Mouse (Mus musculus) monocyte, adult 5-6 weeks (primary cell): ENCODE data around the gene Epor. TPM values are rescaled to one million over a fixed set of nuclear protein-coding genes. Genes with fewer than 3 reads are reported as not detected.

Experiments
- ATAC-seq: fragments of 153-309, 156-312 bp; replicated peaks from 2 replicates; pipeline ENCODE4 v1.8.0; 2017; ENCODE audit warnings: mild to moderate bottlenecking; ENCODE audit not compliant: low TSS enrichment, insufficient number of reproducible peaks, severe bottlenecking, poor library complexity, low FRiP score
- total RNA-seq: library from RNA; stranded (forward); fragments of 200-1000, 200-491, 200-594 nt; gene quantifications from 3 replicates; pipeline ENCODE4 v1.2.3, GENCODE M21; 2017

Gene Epor
- total RNA-seq, 1 experiment from 2014 or later: not detected

- no peak for ATAC-seq
Measured at GRCm38 (mm10) chr9:21976626-21977175, 13.4 kb upstream of the Epor start.

- ATAC-seq: no peak
Measured at GRCm38 (mm10) chr9:21969304-21969703, 6.0 kb upstream of the Epor start.

- ATAC-seq: no peak
Measured at GRCm38 (mm10) chr9:21968883-21969282, 5.6 kb upstream of the Epor start.

GRCm38 (mm10) chr9:21962416-21963059 lies 768 bp downstream of the Epor start:
- no peak for ATAC-seq

DNA sequence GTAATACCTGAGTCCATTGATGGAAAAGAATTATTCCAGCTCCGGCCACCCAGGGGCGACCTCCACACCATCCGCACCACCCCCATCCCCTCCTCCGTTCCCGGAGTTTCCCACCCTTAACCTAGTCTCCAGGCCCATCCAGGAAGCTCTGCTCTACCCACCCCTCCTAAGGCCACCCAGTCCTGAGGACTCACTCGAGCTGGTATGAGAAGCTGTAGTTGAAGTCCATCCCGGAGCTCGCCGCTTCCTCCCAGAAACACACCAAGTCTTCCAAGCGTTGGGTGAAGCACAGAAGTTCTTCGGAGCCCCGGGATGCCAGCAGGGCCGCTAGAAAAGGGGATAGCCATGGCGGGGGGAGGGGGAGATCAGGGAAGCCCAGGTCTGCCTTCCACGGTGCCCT lies 1.3 kb downstream of the Epor start:
- ATAC-seq: no peak

- ATAC-seq: no peak
Measured at GRCm38 (mm10) chr9:21961366-21961980, 1.8 kb downstream of the Epor start.

DNA sequence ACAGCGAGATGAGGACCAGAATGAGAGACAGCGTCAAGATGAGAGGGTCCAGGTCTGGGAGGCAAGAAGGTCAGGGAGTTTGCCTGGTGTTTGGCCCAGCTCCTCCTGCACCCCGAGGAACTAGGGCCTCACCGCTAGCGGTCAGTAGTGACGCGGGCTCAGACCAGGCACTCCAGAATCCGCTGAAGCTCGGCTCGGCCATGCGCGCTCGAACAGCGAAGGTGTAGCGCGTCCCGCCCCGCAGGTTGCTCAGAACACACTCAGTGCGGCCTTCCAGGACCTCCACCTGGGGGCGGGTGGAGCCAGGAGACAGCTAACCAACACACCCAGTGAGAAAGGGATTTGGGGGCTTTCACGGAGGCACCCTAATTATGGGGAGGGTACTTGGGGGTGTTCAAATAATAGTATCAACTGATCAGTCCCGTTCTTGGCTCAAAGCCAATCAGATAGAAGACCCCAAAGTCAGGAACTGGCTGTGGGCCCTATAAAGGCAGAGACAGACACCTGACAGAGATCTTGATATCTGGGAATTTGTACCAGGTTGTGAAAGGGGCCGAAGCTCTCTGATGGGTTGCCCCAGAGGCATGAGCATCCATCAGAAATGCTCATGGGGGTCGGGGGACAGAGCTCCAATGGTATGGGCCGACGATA lies 2.6 kb downstream of the Epor start:
- no peak for ATAC-seq

GRCm38 (mm10) chr9:21960135-21960534 lies 3.2 kb downstream of the Epor start:
- ATAC-seq: no peak

- no peak for ATAC-seq
Measured at GRCm38 (mm10) chr9:21959244-21959643, 4.1 kb downstream of the Epor start.

DNA sequence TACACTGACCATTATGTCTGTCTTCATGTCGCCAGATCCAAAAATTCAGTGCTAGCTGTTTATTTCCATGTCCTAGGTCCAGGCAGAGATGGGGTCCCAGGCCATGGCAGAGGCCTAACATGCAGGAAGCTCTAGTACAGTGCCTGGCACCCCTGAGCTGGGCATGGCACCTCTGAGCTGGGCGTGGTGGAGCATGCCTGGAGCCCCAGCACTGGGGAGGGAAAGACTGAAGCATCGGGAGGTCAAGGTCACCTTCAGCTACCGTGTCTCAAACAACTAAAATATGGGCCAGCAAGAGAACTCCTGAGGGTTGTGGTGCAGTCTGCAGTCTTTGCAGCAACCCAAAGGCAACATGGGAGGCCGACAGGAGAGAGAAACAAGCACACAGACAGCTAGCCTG lies 4.9 kb downstream of the Epor start:
- no peak for ATAC-seq

DNA sequence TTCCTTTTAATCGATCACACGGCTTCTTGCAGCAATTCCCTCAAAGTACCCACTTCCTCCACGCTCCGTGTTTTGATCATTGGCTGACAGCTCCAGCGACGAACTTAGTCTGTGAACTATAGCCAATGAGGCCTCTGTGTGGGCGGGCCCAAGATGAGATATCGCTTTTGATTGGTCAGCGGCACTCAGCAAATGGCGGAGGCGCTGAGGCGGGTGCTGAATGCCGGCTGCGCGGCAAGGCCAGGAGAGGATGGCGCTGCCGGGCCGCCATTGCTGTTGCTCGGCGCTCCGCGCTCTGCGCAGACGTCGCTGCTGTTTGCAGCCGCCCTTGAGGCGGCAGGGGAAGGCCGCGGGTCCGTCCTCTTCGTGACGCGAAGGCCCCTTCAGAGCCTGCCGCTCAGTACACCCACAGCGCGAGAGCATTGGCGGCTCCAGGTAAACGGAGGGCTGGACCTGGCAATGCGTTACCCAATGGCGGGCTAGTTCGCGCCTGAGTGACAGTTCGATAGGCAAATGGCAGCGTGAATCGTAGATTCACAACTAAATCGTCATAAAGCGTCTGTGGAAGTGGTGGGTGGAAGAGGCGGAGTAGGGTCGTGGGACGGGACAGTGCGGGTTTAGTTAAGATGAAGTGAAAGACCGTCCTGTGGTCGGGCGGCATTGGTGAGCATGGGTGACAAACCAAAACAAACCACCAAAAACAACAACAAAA lies 7.6 kb downstream of the Epor start, which contains the start of gene Swsap1:
TSS of gene Swsap1 (plus strand) at position 186 of the 712 bp plus-strand sequence.
- peak; percentile 94 for ATAC-seq

- ATAC-seq: no peak
Measured at GRCm38 (mm10) chr9:21955225-21955569, 8.1 kb downstream of the Epor start.

DNA sequence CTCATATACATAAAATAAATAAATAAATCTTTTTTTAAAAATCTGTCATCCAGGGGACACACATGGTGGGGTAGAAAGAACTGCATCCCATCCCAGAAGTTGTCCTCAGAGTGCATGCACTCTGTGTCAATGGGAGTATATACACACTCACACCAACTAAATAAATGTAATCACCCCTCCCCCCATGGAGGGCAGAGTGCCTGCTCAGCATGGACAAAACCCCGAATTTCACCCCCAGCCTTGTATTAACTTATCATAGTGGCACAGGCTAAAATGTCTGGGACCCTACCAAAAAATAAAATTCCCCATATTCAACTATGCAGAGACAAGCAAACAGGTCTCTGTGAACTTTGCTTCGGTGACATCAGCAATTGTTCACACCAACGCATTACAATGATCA lies 8.7 kb downstream of the Epor start:
- no peak for ATAC-seq

DNA sequence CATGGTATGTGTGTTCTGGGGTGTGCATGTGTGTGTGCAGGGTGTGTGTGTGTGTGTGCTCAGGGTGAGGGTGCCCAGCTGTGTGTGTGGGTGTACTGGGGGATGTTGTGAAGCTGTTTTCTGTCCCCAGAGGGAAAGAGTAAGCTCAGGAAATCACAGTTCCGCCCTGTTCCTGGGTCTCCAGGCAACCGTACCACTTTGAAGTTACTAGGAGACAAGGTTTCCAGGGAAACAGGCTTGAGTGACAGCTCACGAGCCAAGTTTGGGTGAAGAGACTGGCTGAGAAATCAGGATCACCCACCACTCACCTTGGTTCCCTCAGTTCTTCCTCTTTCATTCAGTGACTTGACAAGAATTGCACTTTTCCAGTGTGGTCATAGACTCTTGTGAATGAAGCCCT lies 9.7 kb downstream of the Epor start:
- no peak for ATAC-seq

DNA sequence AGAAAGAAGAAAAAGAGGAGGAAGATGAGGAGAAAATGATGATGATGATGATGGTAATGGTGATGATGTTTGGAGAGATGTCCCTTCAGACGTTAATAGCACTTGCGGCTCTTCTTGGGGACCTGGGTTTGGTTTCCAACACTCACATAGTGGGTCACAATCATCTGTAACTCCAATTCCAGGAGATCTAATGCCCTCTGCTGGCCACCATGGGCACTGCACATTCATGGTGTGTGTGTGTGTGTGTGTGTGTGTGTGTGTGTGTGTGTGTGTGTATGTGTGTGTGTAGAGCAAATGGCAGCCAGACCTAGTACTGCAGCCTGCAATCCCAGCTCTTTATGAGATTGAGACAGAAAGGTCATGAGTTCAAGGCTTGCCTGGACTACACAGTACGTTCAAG lies 11.3 kb downstream of the Epor start:
- ATAC-seq: no peak

- ATAC-seq: 0 out of 2 replicates have a peak, but pooled peaks have one; percentile 25
Measured at GRCm38 (mm10) chr9:21950322-21950721, 13.0 kb downstream of the Epor start.

DNA sequence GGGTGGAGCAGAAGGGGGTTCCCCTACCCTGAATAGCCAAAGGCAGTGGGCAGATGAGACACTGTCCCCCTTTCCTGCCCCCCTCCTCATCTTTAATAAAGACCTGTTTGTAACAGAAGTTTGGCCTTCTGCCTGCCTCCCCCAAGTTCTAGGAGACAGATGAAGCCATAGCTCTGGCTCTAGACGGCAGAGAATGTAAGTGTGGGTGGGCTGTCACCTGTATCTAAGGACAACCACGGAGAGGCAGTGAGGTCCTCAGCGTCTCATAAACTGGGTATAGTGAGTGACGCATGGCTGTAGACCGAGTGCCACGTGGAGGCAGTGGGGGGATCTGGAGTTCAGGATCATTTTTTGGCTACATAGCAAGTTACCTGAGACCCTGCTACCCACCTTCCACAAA lies 14.5 kb downstream of the Epor start:
- ATAC-seq: no peak

DNA sequence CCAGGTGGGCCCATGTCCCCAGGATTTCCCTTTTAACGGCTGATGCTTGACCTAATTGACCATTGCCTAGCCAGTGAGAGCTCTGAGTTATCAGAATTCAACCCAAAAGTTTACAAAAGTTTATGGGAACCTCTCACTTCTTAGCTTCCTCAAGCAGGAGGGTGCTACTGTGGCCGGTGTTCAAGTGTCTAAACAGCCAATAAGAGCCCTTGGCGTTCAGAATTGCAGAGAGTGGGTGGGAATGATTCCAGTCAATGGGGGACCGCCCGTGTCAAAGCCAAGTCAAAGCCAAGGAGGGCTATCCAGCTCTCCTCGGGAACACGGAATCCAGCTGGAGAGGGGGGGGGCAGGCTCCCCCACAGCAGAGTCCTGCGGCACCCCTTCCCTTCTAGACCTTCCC lies 15.2 kb downstream of the Epor start:
- ATAC-seq: no peak

DNA sequence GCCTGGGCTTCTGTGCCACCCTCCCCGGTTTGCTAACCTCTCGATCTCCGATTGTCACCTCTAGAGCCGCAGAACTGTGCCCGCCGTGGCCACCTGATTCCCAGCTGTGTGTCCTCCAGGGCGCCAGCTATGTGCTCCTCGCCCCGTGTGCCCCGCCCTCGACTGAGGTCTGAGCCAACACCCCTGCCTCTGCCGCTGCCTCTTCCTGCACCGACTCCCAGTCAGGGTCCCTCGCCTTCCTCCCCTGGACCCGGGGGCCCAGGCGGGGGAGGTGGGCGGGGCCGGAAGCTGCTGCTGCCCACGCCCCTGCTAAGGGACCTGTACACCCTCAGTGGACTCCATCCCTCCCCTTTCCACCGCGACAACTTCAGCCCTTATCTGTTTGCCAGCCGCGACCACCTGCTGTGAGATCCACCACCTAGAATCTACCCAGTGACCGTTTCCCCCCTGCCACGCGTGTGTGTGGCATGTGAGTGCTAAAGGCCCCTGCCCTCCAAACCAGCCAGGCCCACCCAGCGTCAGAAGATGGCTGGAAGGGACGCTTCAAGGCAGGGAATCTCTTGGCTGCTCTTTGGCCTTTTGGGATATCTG lies 15.7 kb downstream of the Epor start:
- ATAC-seq: no peak
